Mouse (Mus musculus) ES-Bruce4 (cell line): ENCODE results near the gene Zfp704.

Source experiments
- CTCF ChIP-seq: IDR thresholded peaks from one replicate; pipeline ENCODE4 v1.8.1; 2011; ENCODE audit warnings: low read depth, low read length
- EP300 ChIP-seq: IDR thresholded peaks from 2 replicates; pipeline ENCODE4 v1.6.1; 2011; ENCODE audit warnings: low read depth, low read length; ENCODE audit not compliant: insufficient read depth
- POLR2A ChIP-seq: IDR thresholded peaks from one replicate; pipeline ENCODE4 v1.8.1; 2011; ENCODE audit warnings: low read length; ENCODE audit not compliant: insufficient read depth

DNA sequence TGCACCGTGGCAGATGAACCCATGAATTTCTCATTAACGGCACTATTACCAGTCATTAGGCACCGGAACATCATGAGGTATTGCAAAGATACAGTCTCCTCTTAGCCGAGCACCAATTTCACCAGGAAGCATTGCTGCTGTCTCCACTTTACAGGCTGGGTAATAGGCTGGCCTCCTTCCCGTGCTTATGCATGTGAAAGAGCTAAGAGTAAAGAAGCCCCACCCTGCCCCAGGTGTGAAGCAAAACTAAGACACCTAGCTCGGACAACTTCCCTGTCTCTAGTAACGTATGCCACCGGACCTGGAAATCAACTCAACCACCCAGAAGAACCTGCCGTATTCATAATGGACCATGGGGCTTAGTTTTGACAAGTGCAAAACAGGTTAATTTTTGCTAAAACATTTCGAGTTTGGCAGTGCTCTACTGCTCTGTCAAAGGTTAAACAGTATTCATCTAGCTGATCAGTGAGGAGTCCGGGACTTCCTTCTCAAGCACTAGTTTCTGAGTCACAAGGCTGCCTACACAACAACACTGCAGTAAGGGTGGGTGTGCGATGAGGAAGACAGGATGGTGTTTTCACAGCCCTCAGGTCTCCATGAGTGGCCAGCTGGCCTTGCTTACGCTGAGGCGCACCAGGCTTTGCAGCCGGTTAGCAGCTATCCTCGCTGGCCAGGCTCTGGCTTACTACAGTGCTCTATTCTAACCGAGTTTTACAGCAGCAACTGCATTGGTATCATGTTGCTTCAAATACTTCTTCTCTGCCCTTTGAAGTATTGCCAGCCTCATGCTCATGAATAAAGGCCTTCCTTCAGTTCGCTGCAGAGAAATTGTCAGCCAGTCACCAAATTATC, 86.6 kb downstream of the Zfp704 start:
- TF ChIP-seq CTCF (no peak), EP300 (no peak), POLR2A (no peak)
